Mouse (Mus musculus) spleen, adult 2 months (tissue): ENCODE data around the gene Pak4. TPM values are rescaled to one million over a fixed set of nuclear protein-coding genes. Genes with fewer than 3 reads are reported as not detected.
"Not testable (repeated sequence)": the region's sequence is repeated elsewhere in the genome, so short reads cannot be mapped to it uniquely, and the experiment has no call there.

ENCODE experiments used
- DNase-seq, 2 experiments: peaks; one replicate each; pipeline versions ENCODE4 v3.0.0 to v3.0.0-alpha.2; 2012 to 2021; ENCODE audit warnings: low spot score in 2 of 2, low read depth in 1 of 2
- H3K27ac ChIP-seq: fragments of 200-500 bp; 2 replicates; pipeline ENCODE4 v1.5.1; 2012; ENCODE audit warnings: low read length, inconsistent platforms; ENCODE audit not compliant: insufficient read depth
- H3K27me3 ChIP-seq: fragments of 200-500 bp; 2 replicates; pipeline ENCODE4 v1.6.1; 2012; ENCODE audit warnings: mild to moderate bottlenecking, moderate library complexity, low read length, inconsistent platforms; ENCODE audit not compliant: control insufficient read depth, insufficient read depth
- H3K36me3 ChIP-seq: fragments of 200-500 bp; 2 replicates; pipeline ENCODE4 v1.6.1; 2012; ENCODE audit warnings: mild to moderate bottlenecking, low read length, inconsistent platforms; ENCODE audit not compliant: control insufficient read depth, insufficient read depth
- H3K4me1 ChIP-seq: fragments of 200-500 bp; 2 replicates; pipeline ENCODE4 v1.6.1; 2011; ENCODE audit warnings: inconsistent platforms; ENCODE audit not compliant: control insufficient read depth, insufficient read depth, insufficient read length
- H3K4me3 ChIP-seq: fragments of 200-500 bp; 2 replicates; pipeline ENCODE4 v1.5.1; 2011; ENCODE audit warnings: mild to moderate bottlenecking, inconsistent platforms; ENCODE audit not compliant: insufficient read depth, insufficient read length; ENCODE audit errors: extremely low read depth
- CTCF ChIP-seq: fragments of 200-500 bp; IDR thresholded peaks from 2 replicates; pipeline ENCODE4 v1.5.1; 2011; ENCODE audit warnings: mild to moderate bottlenecking, inconsistent platforms; ENCODE audit not compliant: insufficient read depth, insufficient read length, insufficient replicate concordance; ENCODE audit errors: extremely low read depth
- POLR2A ChIP-seq: fragments of 200-500 bp; IDR thresholded peaks from 2 replicates; pipeline ENCODE4 v1.6.1; 2011; ENCODE audit warnings: low read depth, low read length, inconsistent platforms
- WGBS: fragments of 180-500 bp; shearing (Covaris S2); methylation state at CpG from one replicate; pipeline ENCODE4 v1.1.7; 2018; 5-methylcytosine and 5-hydroxymethylcytosine counted together
- polyA plus RNA-seq: library from polyadenylated mRNA; depleted of rRNA; stranded (reverse); fragments of >200 nt; gene quantifications from 2 replicates; pipeline ENCODE4 v1.2.3, GENCODE M21; 2012; rRNA removed

The Pak4 gene
- polyA plus RNA-seq, 1 experiment: 13.2 TPM

GRCm38 (mm10) chr7:28511441-28511840 is 86.5 kb downstream of the Pak4 start:
- TF ChIP-seq CTCF (no peak), POLR2A (no peak)
- WGBS: 79% methylated on average over 8 of the region's 8 CpGs

DNA sequence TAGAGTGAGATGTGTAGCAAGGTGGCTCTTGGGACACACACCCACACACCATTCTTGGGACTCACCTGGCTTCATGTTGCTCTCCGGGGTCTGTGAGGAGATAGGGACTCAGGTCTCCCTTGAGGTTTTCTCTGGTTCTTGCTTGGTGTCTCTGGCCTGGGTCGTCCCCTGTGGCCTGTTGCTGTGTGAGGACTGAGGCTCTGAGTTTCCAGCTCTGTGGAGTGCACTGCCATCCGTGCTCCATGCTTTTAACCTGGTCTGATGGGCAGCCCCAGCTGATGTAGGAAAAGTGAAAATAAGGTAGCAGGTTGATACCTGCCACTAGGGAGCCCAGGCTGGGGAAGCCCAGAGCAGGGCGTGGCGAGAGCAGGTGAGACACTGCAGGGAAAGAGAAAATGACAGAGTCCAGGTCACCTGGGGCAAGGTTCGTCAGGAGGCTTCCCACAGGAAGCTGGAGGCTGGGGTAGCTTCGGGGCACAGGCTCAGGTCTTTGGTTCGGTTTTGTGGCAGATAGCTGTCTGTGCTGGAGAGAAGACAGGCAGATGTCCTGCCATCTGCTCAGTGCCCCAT is 87.5 kb downstream of the Pak4 start, which contains the start of gene Ifnl2:
TSS of gene Ifnl2 (minus strand) at position 51 of the 570 bp plus-strand sequence.
- 61% methylated on average over 8 of the region's 8 CpGs for whole genome bisulfite sequencing
- H3K36me3 ChIP-seq, H3K27ac ChIP-seq, H3K4me3 ChIP-seq, H3K27me3 ChIP-seq, H3K4me1 ChIP-seq, DNase-seq: not testable (repeated sequence)

More at GRCm38 (mm10) chr7:28511441-28511840, 86.5 kb downstream of the Pak4 start:
- no peak overlapping the region for H3K27ac ChIP-seq
- DNase-seq: no peak
- no peaks in the 10 kb centered on the region for H3K27me3 ChIP-seq
- no peak overlapping the region for H3K4me3 ChIP-seq
- no peaks in the 10 kb centered on the region for H3K4me1 ChIP-seq
- H3K36me3 ChIP-seq: no peaks in the 10 kb centered on the region

- H3K4me1 ChIP-seq, H3K27ac ChIP-seq, H3K4me3 ChIP-seq, DNase-seq, H3K27me3 ChIP-seq, H3K36me3 ChIP-seq: not testable (repeated sequence)
- WGBS: 92% methylated on average over 2 of the region's 2 CpGs
Observed at GRCm38 (mm10) chr7:28509121-28509520, 88.9 kb downstream of the Pak4 start.

Other genes starting within 250 kb of the Pak4 start
- gene Rps16, start 247.5 kb downstream of the Pak4 start, polyA plus RNA-seq: 1,505 and 1,761 TPM in 2 replicates
- 64.0 and 66.4 TPM in 2 replicates for gene Plekhg2, start 225.6 kb downstream of the Pak4 start, polyA plus RNA-seq
- 106 and 138 TPM in 2 replicates for gene Zfp36, start 217.9 kb downstream of the Pak4 start, polyA plus RNA-seq
- gene Med29, start 205.5 kb downstream of the Pak4 start, polyA plus RNA-seq: 26.6 and 31.5 TPM in 2 replicates
- 85.1 and 88.6 TPM in 2 replicates for gene Paf1, start 205.2 kb downstream of the Pak4 start, polyA plus RNA-seq
- gene Gmfg, start 160.7 kb downstream of the Pak4 start, polyA plus RNA-seq: 43.1 and 46.2 TPM in 2 replicates
- gene Lrfn1, start 146.2 kb downstream of the Pak4 start, polyA plus RNA-seq: 2.7 and 3.3 TPM in 2 replicates
- gene Ifnl2, start 87.7 kb downstream of the Pak4 start, polyA plus RNA-seq: not detected in 2 replicates
- gene Ifnl3, start 75.3 kb downstream of the Pak4 start, polyA plus RNA-seq: not detected in 2 replicates
- 3,549 and 8,446 TPM in 2 replicates for gene Sycn, start 57.3 kb downstream of the Pak4 start, polyA plus RNA-seq
- 0.81 and 1.0 TPM in 2 replicates for gene Nccrp1, start 50.9 kb downstream of the Pak4 start, polyA plus RNA-seq
- gene Samd4b, start within 50 bp of the Pak4 start, polyA plus RNA-seq: 48.2 and 68.2 TPM in 2 replicates
- not detected in 2 replicates for gene Acp7, start 33.1 kb upstream of the Pak4 start, polyA plus RNA-seq
- 3.7 and 4.7 TPM in 2 replicates for gene Fbxo27, start 94.7 kb upstream of the Pak4 start, polyA plus RNA-seq
- gene Fbxo17, start 118.6 kb upstream of the Pak4 start, polyA plus RNA-seq: 5.9 and 7.6 TPM in 2 replicates
- 34.5 and 41.9 TPM in 2 replicates for gene Mrps12, start 143.6 kb upstream of the Pak4 start, polyA plus RNA-seq
- 21.5 and 28.8 TPM in 2 replicates for gene Sars2, start 143.8 kb upstream of the Pak4 start, polyA plus RNA-seq
- not detected in 2 replicates for gene Ccer2, start 158.0 kb upstream of the Pak4 start, polyA plus RNA-seq
- gene Sirt2, start 168.6 kb upstream of the Pak4 start, polyA plus RNA-seq: 48.4 and 53.3 TPM in 2 replicates
- gene Nfkbib, start 169.3 kb upstream of the Pak4 start, polyA plus RNA-seq: 51.1 and 67.9 TPM in 2 replicates
- gene Rinl, start 190.8 kb upstream of the Pak4 start, polyA plus RNA-seq: 35.4 and 36.4 TPM in 2 replicates
- gene Hnrnpl, start 210.4 kb upstream of the Pak4 start, polyA plus RNA-seq: 189 and 209 TPM in 2 replicates
- 101 and 108 TPM in 2 replicates for gene Ech1, start 227.0 kb upstream of the Pak4 start, polyA plus RNA-seq
- 11.6 and 13.3 TPM in 2 replicates for gene Lgals4, start 235.7 kb upstream of the Pak4 start, polyA plus RNA-seq